Mouse (Mus musculus) R1 (cell line): ENCODE measurements around the gene 1700021F05Rik.

Source experiments
- DNase-seq: peaks from one replicate; pipeline ENCODE4 v3.0.0-alpha.2; 2018; ENCODE audit warnings: low read depth, low spot score

1700021F05Rik gene

GRCm38 (mm10) chr10:43540442-43541152 is at the start of gene 1700021F05Rik:
Gene 1700021F05Rik (minus strand): TSS chr10:43540994.
- peak; percentile 95 for DNase-seq

- DNase-seq, result no peak
Observed at GRCm38 (mm10) chr10:43588470-43589177, 47.8 kb upstream of the 1700021F05Rik start.

GRCm38 (mm10) chr10:43584538-43584937 is 43.7 kb upstream of the 1700021F05Rik start:
- DNase-seq, result no peak

GRCm38 (mm10) chr10:43581260-43581659 is 40.5 kb upstream of the 1700021F05Rik start:
- no peak for DNase-seq

- peak; percentile 92 for DNase-seq
Observed at GRCm38 (mm10) chr10:43580649-43581078, 39.9 kb upstream of the 1700021F05Rik start.

- peak; percentile 68 for DNase-seq
Observed at GRCm38 (mm10) chr10:43579381-43580261, 38.8 kb upstream of the 1700021F05Rik start.

- no peak for DNase-seq
Observed at GRCm38 (mm10) chr10:43578754-43579380, 38.1 kb upstream of the 1700021F05Rik start.

- DNase-seq, result peak; percentile 73
Observed at GRCm38 (mm10) chr10:43578366-43578753, 37.6 kb upstream of the 1700021F05Rik start.

- DNase-seq, result no peak
Observed at GRCm38 (mm10) chr10:43577997-43578331, 37.2 kb upstream of the 1700021F05Rik start, which contains the start of gene Cd24a. Gene Cd24a (plus strand): TSS chr10:43578284.

GRCm38 (mm10) chr10:43577299-43577996 is 36.7 kb upstream of the 1700021F05Rik start:
- DNase-seq, result peak; percentile 25

GRCm38 (mm10) chr10:43574956-43575355 is 34.2 kb upstream of the 1700021F05Rik start:
- peak; percentile 71 for DNase-seq

- DNase-seq, result no peak
Observed at GRCm38 (mm10) chr10:43574352-43574751, 33.6 kb upstream of the 1700021F05Rik start.

GRCm38 (mm10) chr10:43561311-43561710 is 20.5 kb upstream of the 1700021F05Rik start:
- peak; percentile 73 for DNase-seq

- DNase-seq, result peak; percentile 79
Observed at GRCm38 (mm10) chr10:43560765-43561164, 20.0 kb upstream of the 1700021F05Rik start.

- no peak for DNase-seq
Observed at GRCm38 (mm10) chr10:43559313-43559712, 18.5 kb upstream of the 1700021F05Rik start.

GRCm38 (mm10) chr10:43557630-43558165 is 16.9 kb upstream of the 1700021F05Rik start:
- no peak for DNase-seq

- DNase-seq, result peak; percentile 88
Observed at GRCm38 (mm10) chr10:43551388-43551787, 10.6 kb upstream of the 1700021F05Rik start.

- no peak for DNase-seq
Observed at GRCm38 (mm10) chr10:43550923-43551322, 10.1 kb upstream of the 1700021F05Rik start.

- peak; percentile 68 for DNase-seq
Observed at GRCm38 (mm10) chr10:43549411-43549810, 8.6 kb upstream of the 1700021F05Rik start.

- no peak for DNase-seq
Observed at GRCm38 (mm10) chr10:43541153-43541544, 355 bp upstream of the 1700021F05Rik start.
